Comparison of ENCODE assay signal across 8 mouse cellular contexts in genomic region chr17:46455110-46455691, GRCm38 (mm10). TPM values are rescaled to one million over a fixed set of nuclear protein-coding genes. Genes with fewer than 3 reads are reported as not detected.
A peak's percentile ranks its signal among the peaks of the same experiment; 100 is the strongest.
DNase-seq lines count a peak whose midpoint lies in the region; ATAC-seq and TF ChIP-seq lines count a peak whose summit lies in the region.

No protein-coding gene starts in this region.

- peak overlapping the region; percentile 68 for H3K4me2 ChIP-seq in forebrain, embryonic 15.5 days (replicated peaks)
- peak overlapping the region; percentile 63 for H3K4me2 ChIP-seq in kidney, embryonic 14.5 days (replicated peaks; ENCODE audit: low read depth, low read length)
- H3K4me2 ChIP-seq in lung, postnatal 0 days (replicated peaks; ENCODE audit: low read depth, low read length) = peak overlapping the region; percentile 66
- H3K4me2 ChIP-seq in stomach, postnatal 0 days (replicated peaks; ENCODE audit: low read depth) = peak overlapping the region; percentile 70

- H3K27me3 ChIP-seq in forebrain, embryonic 15.5 days = no peaks in the 10 kb centered on the region
- peaks cover 68% of the 10 kb centered on the region for H3K27me3 ChIP-seq in kidney, embryonic 14.5 days (ENCODE audit: control insufficient read depth, insufficient read depth, low read length)
- peaks cover 33% of the 10 kb centered on the region for H3K27me3 ChIP-seq in lung, postnatal 0 days (replicated peaks; ENCODE audit: insufficient read depth, low read length)
- H3K27me3 ChIP-seq in stomach, postnatal 0 days (ENCODE audit: control insufficient read depth, insufficient read depth, low read length) = no peaks in the 10 kb centered on the region; the same call in 1 of the 2 replicates

- no peak overlapping the region for H3K27ac ChIP-seq in forebrain, embryonic 15.5 days (replicated peaks)
- H3K27ac ChIP-seq in kidney, embryonic 14.5 days (ENCODE audit: low read depth, low read length) = no peak overlapping the region
- no peak overlapping the region for H3K27ac ChIP-seq in lung, postnatal 0 days (ENCODE audit: low read length)
- no peak overlapping the region for H3K27ac ChIP-seq in stomach, postnatal 0 days (replicated peaks)

- peak overlapping the region; percentile 36 for H3K4me3 ChIP-seq in forebrain, embryonic 15.5 days
- H3K4me3 ChIP-seq in kidney, embryonic 14.5 days (ENCODE audit: low read length) = peak overlapping the region; percentile 36
- peak overlapping the region; percentile 35 for H3K4me3 ChIP-seq in lung, postnatal 0 days (ENCODE audit: low read depth, low read length)
- peak overlapping the region; percentile 37 for H3K4me3 ChIP-seq in stomach, postnatal 0 days (ENCODE audit: low read depth, low read length)

- DNase-seq in CD4-positive, CD25-positive, alpha-beta regulatory T cell, adult 2 months (ENCODE audit: low read depth, low spot score) = peak; percentile 21
- DNase-seq in B cell, adult 2 months = peak; percentile 21 to 27
- peak; percentile 39 for DNase-seq in lung, postnatal 0 days (ENCODE audit: low spot score)
- peak; percentile 80 for DNase-seq in stomach, postnatal 0 days (ENCODE audit: low spot score)
- no peak for DNase-seq in frontal cortex, postnatal 36 days (ENCODE audit: low spot score in 2 of 2)

- TF ChIP-seq CTCF in lung, postnatal 0 days (IDR thresholded peaks at IDR 0.05) = no peak
- TF ChIP-seq CTCF in stomach, postnatal 0 days (IDR thresholded peaks at IDR 0.05; ENCODE audit: low read depth) = no peak

- ATAC-seq in CD4-positive, CD25-positive, alpha-beta regulatory T cell, adult 4 months = no peak
- peak; percentile 61 for ATAC-seq in forebrain, embryonic 15.5 days (replicated peaks)
- no peak for ATAC-seq in kidney, embryonic 14.5 days (ENCODE audit: low FRiP score, low TSS enrichment)
- ATAC-seq in lung, postnatal 0 days = 0 out of 2 replicates have a peak, but pooled peaks have one; percentile 41
- peak; percentile 59; the same call in 1 of the 2 replicates for ATAC-seq in stomach, postnatal 0 days (ENCODE audit: low FRiP score, low TSS enrichment)

- no peak for TF ChIP-seq EP300 in lung, postnatal 0 days (IDR thresholded peaks at IDR 0.05)
- no peak for TF ChIP-seq EP300 in stomach, postnatal 0 days (optimal IDR thresholded peaks at IDR 0.05)

- H3K36me3 ChIP-seq in forebrain, embryonic 15.5 days = peaks cover 10% of the 10 kb centered on the region; the same call in 1 of the 2 replicates
- H3K36me3 ChIP-seq in kidney, embryonic 14.5 days (ENCODE audit: control insufficient read depth, insufficient read depth, low read length) = no peaks in the 10 kb centered on the region
- H3K36me3 ChIP-seq in lung, postnatal 0 days (ENCODE audit: insufficient read depth, low read length) = no peaks in the 10 kb centered on the region
- H3K36me3 ChIP-seq in stomach, postnatal 0 days (ENCODE audit: control insufficient read depth, insufficient read depth, low read length) = no peaks in the 10 kb centered on the region

- H3K9me3 ChIP-seq in forebrain, embryonic 15.5 days = no peaks in the 10 kb centered on the region
- no peaks in the 10 kb centered on the region for H3K9me3 ChIP-seq in kidney, embryonic 14.5 days (ENCODE audit: control insufficient read depth, low read length)
- H3K9me3 ChIP-seq in lung, postnatal 0 days (ENCODE audit: low read length) = no peaks in the 10 kb centered on the region
- H3K9me3 ChIP-seq in stomach, postnatal 0 days (ENCODE audit: control insufficient read depth, low read length) = no peaks in the 10 kb centered on the region

- H3K9ac ChIP-seq in forebrain, embryonic 15.5 days (replicated peaks) = peak overlapping the region; percentile 45
- H3K9ac ChIP-seq in kidney, embryonic 14.5 days (ENCODE audit: low read depth, low read length) = 0 out of 2 replicates have a peak overlapping the region, but pooled peaks have one; percentile 28
- no peak overlapping the region for H3K9ac ChIP-seq in lung, postnatal 0 days (replicated peaks; ENCODE audit: low read depth)
- peak overlapping the region; percentile 38 for H3K9ac ChIP-seq in stomach, postnatal 0 days (ENCODE audit: low read length)

- WGBS in forebrain, embryonic 15.5 days = 1% methylated on average over 33 of the region's 33 CpGs
- under 1% methylated on average over 33 of the region's 33 CpGs for WGBS in kidney, embryonic 14.5 days
- WGBS in lung, postnatal 0 days = 1% methylated on average over 29 of the region's 33 CpGs
- WGBS in stomach, postnatal 0 days = 2% methylated on average over 32 of the region's 33 CpGs

- peaks cover 27% of the 10 kb centered on the region for H3K4me1 ChIP-seq in forebrain, embryonic 15.5 days
- H3K4me1 ChIP-seq in kidney, embryonic 14.5 days (ENCODE audit: control insufficient read depth, insufficient read depth, low read length) = peaks cover 16% of the 10 kb centered on the region
- peaks cover 7% of the 10 kb centered on the region; the same call in 1 of the 2 replicates for H3K4me1 ChIP-seq in lung, postnatal 0 days (ENCODE audit: insufficient read depth, low read depth, low read length)
- peaks cover 5% of the 10 kb centered on the region; the same call in 1 of the 2 replicates for H3K4me1 ChIP-seq in stomach, postnatal 0 days (replicated peaks; ENCODE audit: control insufficient read depth, insufficient read depth)

RNA-seq across cellular contexts. Expression of gene Slc22a7, which starts 16.9 kb away (rescaled TPM):
- polyA plus RNA-seq in CD4-positive, CD25-positive, alpha-beta regulatory T cell, adult 4 months (2017; shearing (Covaris generic)) = not detected
- 0.11 and 0.15 TPM in 2 replicates for polyA plus RNA-seq in forebrain, embryonic 15.5 days (2015; fragmentation: Nextera tagmentation; extraction: Ambion mirVana)
- not detected in 2 replicates for polyA plus RNA-seq in kidney, embryonic 14.5 days (2014; fragmentation: Nextera tagmentation; extraction: Ambion mirVana)
- not detected in 2 replicates for polyA plus RNA-seq in lung, postnatal 0 days (2015; fragmentation: Nextera tagmentation; extraction: Ambion mirVana)
- not detected in 2 replicates for polyA plus RNA-seq in stomach, postnatal 0 days (2015; fragmentation: Nextera tagmentation; extraction: Ambion mirVana)

RNA-seq across cellular contexts. Expression of gene Crip3, which starts 26.5 kb away (rescaled TPM):
- not detected for polyA plus RNA-seq in CD4-positive, CD25-positive, alpha-beta regulatory T cell, adult 4 months (2017; shearing (Covaris generic))
- 1.1 and 1.2 TPM in 2 replicates for polyA plus RNA-seq in forebrain, embryonic 15.5 days (2015; fragmentation: Nextera tagmentation; extraction: Ambion mirVana)
- polyA plus RNA-seq in kidney, embryonic 14.5 days (2014; fragmentation: Nextera tagmentation; extraction: Ambion mirVana) = 0.38 and 0.60 TPM in 2 replicates
- polyA plus RNA-seq in lung, postnatal 0 days (2015; fragmentation: Nextera tagmentation; extraction: Ambion mirVana) = 0.76 and 0.81 TPM in 2 replicates
- 0.23 and 0.24 TPM in 2 replicates for polyA plus RNA-seq in stomach, postnatal 0 days (2015; fragmentation: Nextera tagmentation; extraction: Ambion mirVana)

RNA-seq across cellular contexts. Expression of gene Ttbk1, which starts 32.3 kb away (rescaled TPM):
- polyA plus RNA-seq in CD4-positive, CD25-positive, alpha-beta regulatory T cell, adult 4 months (2017; shearing (Covaris generic)) = under 1 TPM; 0.24 to 0.55 TPM
- 6.5 and 7.5 TPM in 2 replicates for polyA plus RNA-seq in forebrain, embryonic 15.5 days (2015; fragmentation: Nextera tagmentation; extraction: Ambion mirVana)
- polyA plus RNA-seq in kidney, embryonic 14.5 days (2014; fragmentation: Nextera tagmentation; extraction: Ambion mirVana) = 0.04 and 0.11 TPM in 2 replicates
- 0.04 TPM in 1 of 2 replicates, not detected in the other for polyA plus RNA-seq in lung, postnatal 0 days (2015; fragmentation: Nextera tagmentation; extraction: Ambion mirVana)
- polyA plus RNA-seq in stomach, postnatal 0 days (2015; fragmentation: Nextera tagmentation; extraction: Ambion mirVana) = 0.13 and 0.15 TPM in 2 replicates

RNA-seq across cellular contexts. Expression of gene Dnph1, which starts 41.3 kb away (rescaled TPM):
- polyA plus RNA-seq in CD4-positive, CD25-positive, alpha-beta regulatory T cell, adult 4 months (2017; shearing (Covaris generic)) = 1 to 10 TPM; 6.4 to 6.9 TPM
- polyA plus RNA-seq in forebrain, embryonic 15.5 days (2015; fragmentation: Nextera tagmentation; extraction: Ambion mirVana) = 32.1 and 33.3 TPM in 2 replicates
- 67.9 and 71.2 TPM in 2 replicates for polyA plus RNA-seq in kidney, embryonic 14.5 days (2014; fragmentation: Nextera tagmentation; extraction: Ambion mirVana)
- polyA plus RNA-seq in lung, postnatal 0 days (2015; fragmentation: Nextera tagmentation; extraction: Ambion mirVana) = 2.8 and 4.2 TPM in 2 replicates
- polyA plus RNA-seq in stomach, postnatal 0 days (2015; fragmentation: Nextera tagmentation; extraction: Ambion mirVana) = 23.8 and 24.7 TPM in 2 replicates

Comparison
In these comparisons a context has a peak if more than half of its experiments do, and no peak if none do; other contexts are left out.
1. DNase-seq: peak in CD4-positive, CD25-positive, alpha-beta regulatory T cell, adult 2 months (single experiment), B cell, adult 2 months (2 of 2), lung, postnatal 0 days (single experiment) and stomach, postnatal 0 days (single experiment); none in frontal cortex, postnatal 36 days (0 of 2).
2. ATAC-seq: peak in forebrain, embryonic 15.5 days (single experiment), lung, postnatal 0 days (single experiment) and stomach, postnatal 0 days (single experiment); none in CD4-positive, CD25-positive, alpha-beta regulatory T cell, adult 4 months (single experiment) and kidney, embryonic 14.5 days (single experiment).
3. Peak in every context shown above with its lines, with median percentiles within 50 percentile points of each other: H3K4me2 ChIP-seq and H3K4me3 ChIP-seq.